Mouse (Mus musculus) inflammation-experienced regulatory T-cells, adult 16 weeks (primary cell): ENCODE results near the gene Mup3. TPM values are rescaled to one million over a fixed set of nuclear protein-coding genes. Genes with fewer than 3 reads are reported as not detected.

Experiments
- polyA plus RNA-seq: library from polyadenylated mRNA; unstranded; fragments of 100-300 nt; shearing (Covaris generic); gene quantifications from one replicate; pipeline ENCODE4 v1.2.1, GENCODE M21; 2017

Mup3 gene
- polyA plus RNA-seq, result not detected

DNA sequence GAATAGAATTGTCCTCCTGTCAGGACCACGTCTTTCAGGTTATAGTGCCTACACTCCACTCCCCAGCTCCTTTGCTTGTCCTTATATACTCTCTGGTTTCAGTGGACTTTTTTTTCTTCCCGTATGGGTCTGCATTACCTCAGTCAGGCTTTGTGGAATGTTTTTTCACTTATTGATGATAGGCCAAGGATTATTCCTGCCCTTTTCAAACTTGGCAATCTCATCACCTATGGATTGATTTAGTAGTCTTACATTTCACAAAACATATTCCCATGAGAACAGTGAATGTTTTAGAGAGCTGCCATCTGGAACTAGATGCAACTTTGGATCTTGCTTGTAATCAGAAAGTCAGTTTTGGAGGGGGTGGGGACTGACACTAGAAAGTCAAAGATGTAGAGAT lies at the start of gene Mup3:
Gene Mup3, minus strand, starts transcription at position 102 of the 400 bp plus-strand sequence.

GRCm38 (mm10) chr4:62054058-62054457 lies 33.1 kb downstream of the Mup3 start, which contains the start of gene Mup20:
Mup20 (minus strand) TSS chr4:62054158.

Other genes starting within 250 kb of the Mup3 start
- gene Mup20, start 33.2 kb downstream of the Mup3 start, polyA plus RNA-seq, result not detected
- not detected for gene Mup21, start 63.5 kb upstream of the Mup3 start, polyA plus RNA-seq
- gene Zfp37, start 143.7 kb upstream of the Mup3 start, polyA plus RNA-seq, result 0.17 TPM
- 20.9 TPM for gene Slc31a2, start 175.2 kb upstream of the Mup3 start, polyA plus RNA-seq